Mouse (Mus musculus) embryonic facial prominence, embryonic 14.5 days (tissue): Measurements from ENCODE around the gene Zfp704. TPM values are rescaled to one million over a fixed set of nuclear protein-coding genes. Genes with fewer than 3 reads are reported as not detected.
A peak's percentile ranks its signal among the peaks of the same experiment; 100 is the strongest.

Experiments used
- ATAC-seq: fragments of 200-750 bp; cut with Nextera tagmentation; 2 replicates; pipeline ENCODE4 v1.8.0; 2017; ENCODE audit warnings: low read depth, moderate number of reproducible peaks, moderate TSS enrichment
- DNase-seq: peaks from one replicate; pipeline ENCODE4 v3.0.0-alpha.2; 2015; ENCODE audit warnings: low spot score
- H3K27ac ChIP-seq: fragments of 300-500 bp; sonication (generic); replicated peaks from 2 replicates; pipeline ENCODE4 v1.5.1; 2014; ENCODE audit warnings: low read depth, mild to moderate bottlenecking, low read length, moderate library complexity
- H3K27me3 ChIP-seq: fragments of 300-500 bp; sonication (generic); replicated peaks from 2 replicates; pipeline ENCODE4 v1.6.1; 2014; ENCODE audit warnings: low read length; ENCODE audit not compliant: control insufficient read depth, insufficient read depth
- H3K36me3 ChIP-seq: fragments of 300-500 bp; sonication (generic); 2 replicates; pipeline ENCODE4 v1.6.1; 2014; ENCODE audit warnings: low read length, mixed read lengths; ENCODE audit not compliant: control insufficient read depth, insufficient read depth
- H3K4me1 ChIP-seq: fragments of 300-500 bp; sonication (generic); 2 replicates; pipeline ENCODE4 v1.6.1; 2014; ENCODE audit warnings: antibody characterized with exemption, low read length; ENCODE audit not compliant: control insufficient read depth, insufficient read depth
- H3K4me2 ChIP-seq: fragments of 300-500 bp; sonication (generic); 2 replicates; pipeline ENCODE4 v1.6.1; 2014; ENCODE audit warnings: low read depth, mild to moderate bottlenecking, low read length, moderate library complexity, mixed read lengths
- H3K4me3 ChIP-seq: fragments of 300-500 bp; sonication (generic); 2 replicates; pipeline ENCODE4 v1.5.1; 2014; ENCODE audit warnings: low read depth, mild to moderate bottlenecking, low read length
- H3K9ac ChIP-seq: fragments of 300-500 bp; sonication (generic); 2 replicates; pipeline ENCODE4 v1.6.1; 2014; ENCODE audit warnings: low read depth, mild to moderate bottlenecking, low read length, moderate library complexity, mixed read lengths
- H3K9me3 ChIP-seq: fragments of 300-500 bp; sonication (generic); 2 replicates; pipeline ENCODE4 v1.6.1; 2016; ENCODE audit warnings: low read length; ENCODE audit not compliant: control insufficient read depth
- WGBS: fragments of 180-500 bp; shearing (Covaris S2); extraction: QIAGEN DNeasy Blood & Tissue Kit; methylation state at CpG from one replicate; pipeline ENCODE4 v1.1.7; 2014; 5-methylcytosine and 5-hydroxymethylcytosine counted together
- polyA plus RNA-seq: library from polyadenylated mRNA; unstranded; fragments of >200 nt; fragmentation: Nextera tagmentation; extraction: Ambion mirVana; gene quantifications from 2 replicates; pipeline ENCODE4 v1.2.1, GENCODE M21; 2014

Zfp704 gene
- polyA plus RNA-seq, 1 experiment from 2014 or later: 11.7 TPM

DNA sequence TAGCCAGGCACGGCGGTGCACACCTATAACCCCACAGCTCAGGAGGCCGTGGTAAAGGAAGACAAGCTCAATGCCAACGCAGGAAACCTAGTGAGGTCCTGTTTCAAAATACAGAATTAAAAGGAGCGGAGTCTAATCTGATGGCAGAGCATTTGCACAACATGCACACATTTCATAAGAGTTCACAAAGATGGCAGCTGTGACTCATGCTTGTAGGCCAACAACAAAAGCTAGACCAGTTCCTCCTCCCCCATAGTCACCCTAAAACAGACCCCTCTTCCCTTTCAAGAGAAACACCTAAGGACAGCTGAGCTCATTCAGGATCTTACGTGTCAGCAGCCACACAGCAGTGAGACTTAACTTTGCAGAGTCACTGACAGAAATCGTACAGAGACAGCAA lies 22.6 kb downstream of the Zfp704 start:
- no peaks in the 10 kb centered on the region for H3K4me1 ChIP-seq
- no peak overlapping the region for H3K9ac ChIP-seq
- DNase-seq (no peak), ATAC-seq (no peak)
- 90% methylated on average over 7 of the region's 7 CpGs for WGBS
- no peaks in the 10 kb centered on the region for H3K27me3 ChIP-seq
- H3K36me3 ChIP-seq: no peaks in the 10 kb centered on the region
- H3K4me3 ChIP-seq: no peak overlapping the region
- H3K9me3 ChIP-seq: no peaks in the 10 kb centered on the region
- no peak overlapping the region for H3K4me2 ChIP-seq
- no peak overlapping the region for H3K27ac ChIP-seq

- H3K9me3 ChIP-seq: no peaks in the 10 kb centered on the region
- no peak overlapping the region for H3K4me3 ChIP-seq
- H3K9ac ChIP-seq: no peak overlapping the region
- no peak overlapping the region for H3K4me2 ChIP-seq
- no peaks in the 10 kb centered on the region for H3K27me3 ChIP-seq
- no peaks in the 10 kb centered on the region for H3K36me3 ChIP-seq
- ATAC-seq (no peak), DNase-seq (no peak)
- no peaks in the 10 kb centered on the region; the same call in 1 of the 2 replicates for H3K4me1 ChIP-seq
- 70% methylated on average over 2 of the region's 2 CpGs for WGBS
- no peak overlapping the region for H3K27ac ChIP-seq
Measured at GRCm38 (mm10) chr3:9583516-9583915, 26.4 kb downstream of the Zfp704 start.

DNA sequence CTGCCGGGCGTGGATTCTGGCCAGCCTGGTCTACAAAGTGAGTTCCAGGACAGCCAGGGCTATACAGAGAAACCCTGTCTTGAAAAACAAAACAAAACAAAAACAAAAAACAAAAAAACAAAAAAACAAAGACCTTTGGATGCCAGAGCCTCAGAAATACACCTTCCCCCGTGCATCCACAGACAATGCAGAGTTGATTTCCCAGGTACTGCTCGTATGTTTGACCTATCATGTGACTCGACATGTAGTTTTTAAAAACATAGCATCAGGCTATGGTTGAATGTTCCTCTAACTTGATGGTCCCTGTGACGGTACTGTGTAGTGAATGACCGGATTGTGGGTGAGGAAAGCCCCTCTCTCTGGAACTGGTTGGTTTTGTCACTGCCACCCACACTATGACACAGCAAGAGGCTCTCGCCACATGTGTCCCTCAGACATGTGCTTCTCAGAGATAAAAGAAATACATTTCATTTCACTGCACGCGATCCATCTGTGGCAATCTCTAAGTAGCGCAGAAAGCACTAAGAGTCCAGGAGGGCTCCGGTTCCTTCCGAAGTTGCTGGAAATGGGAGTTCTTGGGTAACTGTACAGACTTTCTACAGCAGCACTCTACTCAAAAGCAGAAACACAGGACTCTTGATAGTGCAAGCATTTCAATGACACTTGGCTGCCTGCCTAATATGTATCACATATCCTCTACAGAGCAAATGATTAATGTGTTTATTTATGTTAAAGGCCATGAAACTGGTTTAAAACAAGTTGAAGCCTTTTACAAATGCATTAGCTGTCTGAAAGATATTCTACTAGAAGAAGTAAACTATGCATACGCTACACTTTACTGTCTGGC lies 28.7 kb downstream of the Zfp704 start:
- Histone ChIP-seq H3K9me3 (no peaks in the 10 kb centered on the region), H3K4me1 (peaks cover 3% of the 10 kb centered on the region; the same call in 1 of the 2 replicates), H3K9ac (no peak overlapping the region), H3K27me3 (no peaks in the 10 kb centered on the region), H3K4me2 (no peak overlapping the region), H3K4me3 (no peak overlapping the region), H3K36me3 (no peaks in the 10 kb centered on the region), H3K27ac (no peak overlapping the region)
- 82% methylated on average over 14 of the region's 14 CpGs for WGBS
- ATAC-seq: 0 out of 2 replicates have a peak, but pooled peaks have one; percentile 56
- DNase-seq: peak; percentile 73

DNA sequence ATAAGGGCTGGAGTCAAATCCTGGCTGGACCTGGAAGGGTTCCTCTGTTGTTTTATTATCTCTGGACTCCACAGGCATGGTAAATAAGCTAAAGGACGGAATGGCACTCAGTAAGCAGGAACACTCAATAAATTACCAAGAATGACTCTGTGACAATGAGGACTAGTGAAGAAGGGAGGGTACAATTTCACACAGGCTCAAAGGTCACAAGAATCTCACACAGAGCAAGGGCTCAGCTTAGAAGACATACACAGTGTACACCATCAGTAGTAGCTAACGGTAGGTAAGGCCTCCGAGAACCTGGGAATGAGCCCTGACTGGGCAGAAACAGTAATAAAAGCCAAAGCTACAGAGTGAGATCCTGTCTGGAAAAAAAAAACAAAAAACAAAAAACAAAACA lies 29.8 kb downstream of the Zfp704 start:
- Histone ChIP-seq H3K4me2 (no peak overlapping the region), H3K4me3 (no peak overlapping the region), H3K27me3 (no peaks in the 10 kb centered on the region), H3K27ac (no peak overlapping the region), H3K9me3 (no peaks in the 10 kb centered on the region), H3K36me3 (no peaks in the 10 kb centered on the region), H3K4me1 (peaks cover 9% of the 10 kb centered on the region; the same call in 1 of the 2 replicates), H3K9ac (no peak overlapping the region)
- no peak for ATAC-seq
- DNase-seq: no peak
- WGBS: 83% methylated on average over 3 of the region's 3 CpGs

DNA sequence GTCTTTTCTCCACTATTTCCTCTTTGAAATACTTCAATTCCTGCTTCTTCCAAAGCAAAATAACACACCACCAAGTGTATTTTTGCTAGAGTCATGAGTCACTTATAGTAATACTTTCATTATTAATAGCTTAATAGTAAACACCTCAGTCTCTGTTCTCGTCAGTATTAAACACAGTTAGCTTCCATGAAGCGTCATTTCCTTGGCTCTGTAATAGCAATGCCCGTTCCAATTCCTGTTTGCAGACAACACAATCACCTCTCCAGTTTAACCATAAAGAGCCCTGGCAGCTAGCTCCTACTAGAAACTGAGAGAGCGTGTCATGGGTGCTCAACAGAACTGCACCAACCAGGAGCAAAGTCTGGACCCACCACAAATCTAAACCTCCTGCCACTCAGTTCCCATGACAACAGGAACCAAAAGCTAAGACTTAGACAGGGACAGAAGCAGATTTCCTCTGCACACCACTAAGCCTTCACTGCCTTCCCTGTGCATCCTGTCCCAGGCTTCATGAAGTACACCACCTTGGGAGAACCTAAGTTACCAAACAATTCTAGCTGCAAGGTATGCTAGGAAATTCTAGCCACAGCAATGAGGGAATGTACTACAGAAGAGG lies 30.7 kb downstream of the Zfp704 start:
- peaks cover 18% of the 10 kb centered on the region for H3K4me1 ChIP-seq
- H3K36me3 ChIP-seq: no peaks in the 10 kb centered on the region
- no peaks in the 10 kb centered on the region for H3K9me3 ChIP-seq
- DNase-seq: no peak
- H3K27ac ChIP-seq: no peak overlapping the region
- no peak overlapping the region for H3K4me3 ChIP-seq
- H3K27me3 ChIP-seq: no peaks in the 10 kb centered on the region
- no peak overlapping the region for H3K9ac ChIP-seq
- WGBS: 75% methylated on average over 4 of the region's 4 CpGs
- no peak overlapping the region for H3K4me2 ChIP-seq
- no peak for ATAC-seq

- no peak overlapping the region for H3K27ac ChIP-seq
- DNase-seq (no peak), ATAC-seq (no peak)
- no peak overlapping the region for H3K4me2 ChIP-seq
- no peak overlapping the region for H3K9ac ChIP-seq
- H3K27me3 ChIP-seq: no peaks in the 10 kb centered on the region
- H3K4me3 ChIP-seq: no peak overlapping the region
- no peaks in the 10 kb centered on the region for H3K36me3 ChIP-seq
- H3K9me3 ChIP-seq: no peaks in the 10 kb centered on the region
- peaks cover 25% of the 10 kb centered on the region for H3K4me1 ChIP-seq
- 83% methylated on average over 4 of the region's 4 CpGs for WGBS
Measured at GRCm38 (mm10) chr3:9576872-9577271, 33.0 kb downstream of the Zfp704 start.

DNA sequence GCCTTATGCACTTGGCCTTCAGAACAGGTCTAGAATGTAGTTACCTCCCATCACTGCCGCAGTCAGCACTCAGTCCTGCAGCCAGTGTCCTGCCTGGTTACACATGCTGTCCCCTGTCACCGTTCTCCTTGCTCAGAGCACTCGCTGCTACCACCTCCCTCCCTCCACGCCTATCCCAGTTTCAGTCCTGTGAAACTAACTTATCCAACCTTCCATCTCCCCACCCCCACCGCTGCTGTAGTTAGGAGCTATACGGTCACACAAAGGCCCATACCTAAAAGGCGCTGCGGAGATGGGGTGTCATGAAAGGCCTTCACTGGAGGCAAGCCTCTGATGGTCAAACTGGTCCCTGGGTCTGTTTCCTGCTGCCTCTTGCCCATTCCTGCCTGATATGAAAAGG lies 35.6 kb downstream of the Zfp704 start:
- ATAC-seq (no peak), DNase-seq (no peak)
- 67% methylated on average over 8 of the region's 8 CpGs for WGBS
- peak overlapping the region; percentile 8; the same call in 1 of the 2 replicates for H3K9ac ChIP-seq
- H3K4me1 ChIP-seq: peaks cover 25% of the 10 kb centered on the region
- no peaks in the 10 kb centered on the region for H3K9me3 ChIP-seq
- H3K4me2 ChIP-seq: no peak overlapping the region
- H3K4me3 ChIP-seq: no peak overlapping the region
- no peaks in the 10 kb centered on the region for H3K27me3 ChIP-seq
- peak overlapping the region; percentile 48 for H3K27ac ChIP-seq
- no peaks in the 10 kb centered on the region for H3K36me3 ChIP-seq

- DNase-seq: peak; percentile 92
- Histone ChIP-seq H3K4me2 (no peak overlapping the region), H3K4me1 (peaks cover 28% of the 10 kb centered on the region), H3K9ac (no peak overlapping the region), H3K36me3 (no peaks in the 10 kb centered on the region), H3K27ac (no peak overlapping the region), H3K9me3 (no peaks in the 10 kb centered on the region), H3K4me3 (no peak overlapping the region), H3K27me3 (no peaks in the 10 kb centered on the region)
- WGBS: 21% methylated on average over 6 of the region's 6 CpGs
- ATAC-seq: peak; percentile 71
Measured at GRCm38 (mm10) chr3:9573581-9573980, 36.3 kb downstream of the Zfp704 start.
